Mouse (Mus musculus): ENCODE data around the gene Prrt1. TPM values are rescaled to one million over a fixed set of nuclear protein-coding genes. Genes with fewer than 3 reads are reported as not detected.
A peak's percentile ranks its signal among the peaks of the same experiment; 100 is the strongest.

The Prrt1 gene
- polyA plus RNA-seq, 1 experiment from 2014 or later, result 2.8 TPM

DNA sequence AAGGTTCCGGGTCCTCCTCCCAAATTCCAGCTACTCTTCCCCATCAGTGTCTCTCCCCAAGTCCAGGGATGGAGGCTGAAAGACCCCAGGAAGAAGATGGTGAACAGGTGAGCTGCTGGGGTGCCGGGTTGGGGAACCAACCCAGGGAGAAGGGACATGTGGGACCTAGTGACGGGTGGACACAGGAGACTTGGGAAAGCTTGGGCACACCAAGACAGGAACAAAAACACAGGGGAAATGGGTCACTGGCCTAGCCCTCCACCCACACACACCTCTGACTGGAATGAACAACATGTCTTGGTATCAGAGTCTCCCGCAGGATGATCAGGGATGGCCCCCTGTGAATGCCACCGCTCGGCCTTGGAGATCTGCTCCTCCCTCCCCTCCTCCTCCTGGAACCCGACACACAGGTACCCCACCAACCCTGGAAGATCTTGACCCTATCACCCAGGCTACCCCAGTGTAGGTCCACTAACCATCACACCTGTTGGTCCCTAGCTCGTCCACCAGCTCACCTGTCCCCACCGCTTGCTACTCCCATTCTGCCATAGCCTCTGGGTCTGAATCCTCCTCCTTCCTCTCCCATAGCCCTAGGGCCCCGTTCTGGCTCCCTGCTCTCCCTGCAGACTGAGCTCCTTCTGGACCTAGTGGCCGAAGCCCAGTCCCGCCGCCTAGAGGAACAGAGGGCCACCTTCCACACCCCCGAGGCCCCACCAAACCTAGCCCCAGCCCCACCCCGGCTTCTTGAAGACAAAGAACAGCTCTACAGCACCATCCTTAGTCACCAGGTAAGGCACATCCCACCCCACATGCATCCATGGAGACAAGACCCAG, 39.0 kb upstream of the Prrt1 start:
- H3K9me3 ChIP-seq (replicated peaks), result no peaks in the 10 kb centered on the region
- H3K9ac ChIP-seq, result no peak overlapping the region; the same call in 1 of the 2 replicates
- peak overlapping the region; percentile 99 for H3K27ac ChIP-seq
- no peaks in the 10 kb centered on the region for H3K27me3 ChIP-seq
- H3K4me2 ChIP-seq, result peak overlapping the region; percentile 97
- H3K4me3 ChIP-seq, result peak overlapping the region; percentile 85; the same call in 1 of the 2 replicates
- no peak for ATAC-seq
- peaks cover 78% of the 10 kb centered on the region for H3K4me1 ChIP-seq
- 71% methylated on average over 15 of the region's 15 CpGs for WGBS
- H3K36me3 ChIP-seq (ENCODE audit: poor library complexity, severe bottlenecking), result peaks cover 14% of the 10 kb centered on the region

DNA sequence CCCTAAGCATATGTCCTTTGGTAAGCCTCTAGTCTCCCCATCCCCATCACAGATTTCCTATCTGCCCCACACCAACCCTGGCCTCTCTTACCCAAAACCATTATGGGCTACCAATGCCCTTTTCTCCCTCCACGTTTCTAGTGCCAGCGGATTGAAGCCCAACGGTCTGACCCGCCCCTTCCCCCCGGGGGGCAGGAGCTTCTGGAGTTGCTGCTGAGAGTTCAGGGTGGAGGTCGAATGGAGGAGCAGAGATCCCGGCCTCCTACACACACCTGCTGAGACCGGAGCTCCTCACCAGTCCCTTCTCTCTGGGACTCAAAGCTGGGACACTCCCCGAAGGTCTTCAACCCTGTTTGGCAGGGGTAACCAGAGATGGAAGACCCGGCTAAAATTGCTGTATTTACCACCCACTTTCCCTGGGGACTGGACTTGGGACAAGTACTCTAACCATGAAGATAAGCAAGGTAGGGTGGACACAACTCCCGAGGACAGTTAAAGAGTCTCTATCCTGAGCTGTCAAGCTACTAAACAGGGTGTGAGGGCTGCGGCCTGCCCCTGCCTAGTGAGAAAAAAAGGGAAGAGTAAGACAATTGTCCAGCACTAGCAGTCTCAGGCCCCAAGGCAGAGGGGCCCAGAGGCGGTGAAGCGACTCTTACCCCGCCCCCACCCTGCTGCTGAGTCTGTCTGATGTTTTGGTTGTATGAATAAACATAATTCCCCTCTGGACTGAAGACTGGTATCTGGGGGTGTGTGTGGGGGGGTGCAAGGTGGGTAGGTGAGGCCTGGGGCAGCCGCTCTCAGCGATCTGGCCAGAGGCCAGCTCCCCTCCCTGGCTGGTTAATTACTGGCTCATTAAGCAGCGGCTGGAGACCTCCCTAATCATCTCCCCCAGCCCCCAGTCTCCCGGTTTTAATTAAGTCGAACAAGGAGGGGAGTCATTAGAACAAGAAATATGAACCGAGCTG, 38.0 kb upstream of the Prrt1 start, which contains the start of gene Pbx2:
TSS of gene Pbx2 (plus strand) at position 238 of the 965 bp plus-strand sequence.
- Histone ChIP-seq H3K4me2 (peak within 1 kb of the TSS; percentile 97), H3K4me1 (peaks cover 75% of the 10 kb centered on the region), H3K27ac (peak within 1 kb of the TSS; percentile 99), H3K9me3 (replicated peaks) (no peaks in the 10 kb centered on the region), H3K9ac (peak within 1 kb of the TSS; percentile 99), H3K27me3 (no peaks in the 10 kb centered on the region), H3K4me3 (peak within 1 kb of the TSS; percentile 85), H3K36me3 (ENCODE audit: poor library complexity, severe bottlenecking) (peaks cover 24% of the 10 kb centered on the region)
- 3% methylated on average over 21 of the region's 21 CpGs for WGBS
- peak; percentile 6; the same call in 1 of the 2 replicates for ATAC-seq

DNA sequence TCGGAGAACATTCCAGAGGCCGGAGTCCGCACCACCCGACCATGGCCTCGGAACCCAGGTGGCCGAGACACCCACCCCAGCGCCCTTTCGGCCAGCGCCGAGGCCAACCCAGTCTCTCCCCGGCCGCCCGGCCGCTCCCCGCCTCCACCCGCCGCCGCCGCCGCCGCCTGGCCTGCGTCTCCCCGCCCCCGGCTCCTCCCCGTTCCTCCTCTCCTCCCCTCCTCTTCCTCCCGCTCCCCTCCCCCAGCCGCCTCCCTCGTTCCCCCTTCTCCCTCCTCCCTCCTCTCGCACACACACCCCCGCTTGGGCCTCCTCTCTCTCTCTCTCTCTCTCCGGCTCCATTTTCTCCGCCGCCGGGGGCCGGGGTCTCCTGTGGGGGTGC, 37.3 kb upstream of the Prrt1 start:
- peaks cover 72% of the 10 kb centered on the region for H3K4me1 ChIP-seq
- H3K36me3 ChIP-seq (ENCODE audit: poor library complexity, severe bottlenecking), result peaks cover 24% of the 10 kb centered on the region
- no peaks in the 10 kb centered on the region for H3K9me3 ChIP-seq (replicated peaks)
- no peaks in the 10 kb centered on the region for H3K27me3 ChIP-seq
- 0% methylated on average over 17 of the region's 35 CpGs for WGBS
- ATAC-seq, result peak; percentile 44
- peak overlapping the region; percentile 99 for H3K27ac ChIP-seq
- H3K4me3 ChIP-seq, result peak overlapping the region; percentile 85
- peak overlapping the region; percentile 97 for H3K4me2 ChIP-seq
- peak overlapping the region; percentile 99 for H3K9ac ChIP-seq

DNA sequence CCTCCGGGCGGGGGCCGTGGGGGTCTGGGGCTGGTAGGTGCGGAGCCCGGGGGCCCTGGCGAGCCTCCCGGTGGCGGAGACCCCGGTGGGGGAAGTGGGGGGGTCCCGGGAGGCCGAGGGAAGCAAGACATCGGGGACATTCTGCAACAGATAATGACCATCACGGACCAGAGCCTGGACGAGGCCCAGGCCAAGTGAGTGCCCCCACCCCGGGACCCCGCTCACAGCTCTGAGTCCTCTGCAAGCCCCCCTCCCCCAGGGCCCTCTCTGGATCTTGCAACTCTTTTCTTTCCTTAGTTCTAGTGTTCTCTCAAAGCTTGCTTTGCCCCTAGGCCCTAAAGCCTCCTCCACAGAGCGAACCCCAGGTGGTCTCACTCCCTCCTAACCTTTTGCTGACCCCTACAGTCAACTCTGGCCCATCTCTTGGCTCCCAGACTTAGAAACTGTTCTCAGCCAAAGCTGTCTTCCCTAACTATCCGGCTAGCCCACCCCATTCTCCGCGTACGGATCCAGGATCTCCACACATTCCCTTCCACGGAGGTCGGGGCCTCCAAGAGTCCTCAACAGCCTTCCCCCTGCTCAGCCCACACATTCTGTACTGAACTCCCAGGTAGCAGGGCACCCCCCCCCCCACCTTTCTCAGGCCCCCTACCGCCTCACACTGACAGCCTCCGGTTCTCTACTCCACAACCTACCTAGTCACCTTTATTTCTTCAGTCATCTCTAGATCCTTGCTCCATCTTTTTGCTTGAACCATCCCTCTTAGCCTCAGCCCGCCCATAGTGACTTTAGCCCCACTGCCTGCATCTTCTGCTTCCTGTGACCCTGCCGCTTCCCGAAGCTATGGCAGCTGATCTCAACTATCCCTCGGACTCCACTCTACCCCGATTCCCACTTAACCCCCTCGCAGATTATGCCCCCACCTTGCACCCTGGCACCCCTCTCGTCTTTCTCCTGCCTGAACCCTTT, 36.5 kb upstream of the Prrt1 start:
- peak overlapping the region; percentile 99 for H3K9ac ChIP-seq
- H3K4me3 ChIP-seq, result peak overlapping the region; percentile 85
- H3K4me1 ChIP-seq, result peaks cover 73% of the 10 kb centered on the region
- peak overlapping the region; percentile 97 for H3K4me2 ChIP-seq
- H3K36me3 ChIP-seq (ENCODE audit: poor library complexity, severe bottlenecking), result peaks cover 24% of the 10 kb centered on the region
- no peaks in the 10 kb centered on the region for H3K27me3 ChIP-seq
- peak; percentile 25; the same call in 1 of the 2 replicates for ATAC-seq
- 1% methylated on average over 29 of the region's 32 CpGs for WGBS
- H3K27ac ChIP-seq, result peak overlapping the region; percentile 99
- H3K9me3 ChIP-seq (replicated peaks), result no peaks in the 10 kb centered on the region

DNA sequence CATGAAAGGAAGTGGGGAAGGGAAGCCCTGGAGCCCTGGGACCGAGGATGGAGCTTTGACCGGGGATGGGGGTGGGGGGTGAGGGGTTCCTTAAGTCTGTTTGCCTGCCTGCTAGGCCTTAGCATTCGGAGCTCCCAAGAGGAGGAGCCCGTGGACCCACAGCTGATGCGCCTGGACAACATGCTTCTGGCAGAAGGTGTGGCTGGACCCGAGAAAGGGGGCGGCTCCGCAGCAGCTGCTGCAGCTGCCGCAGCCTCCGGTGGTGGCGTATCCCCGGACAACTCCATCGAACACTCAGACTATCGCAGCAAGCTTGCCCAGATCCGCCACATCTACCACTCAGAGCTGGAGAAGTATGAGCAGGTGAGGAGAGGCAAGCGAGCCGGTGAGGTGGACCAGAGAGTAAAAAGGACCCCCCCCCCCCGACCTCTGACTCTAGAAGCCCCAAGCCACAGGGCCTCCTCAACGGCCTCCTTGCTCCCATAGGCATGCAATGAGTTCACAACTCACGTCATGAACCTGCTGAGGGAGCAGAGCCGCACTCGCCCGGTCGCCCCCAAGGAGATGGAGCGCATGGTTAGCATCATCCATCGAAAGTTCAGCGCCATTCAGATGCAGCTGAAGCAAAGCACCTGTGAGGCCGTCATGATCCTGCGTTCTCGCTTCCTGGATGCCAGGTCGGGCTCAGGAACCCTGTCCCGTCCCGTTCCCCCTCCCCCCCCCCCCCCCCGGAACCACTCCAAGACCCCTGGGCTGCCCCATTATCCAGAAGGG, 35.4 kb upstream of the Prrt1 start:
- Histone ChIP-seq H3K9ac (peak overlapping the region; percentile 99), H3K36me3 (ENCODE audit: poor library complexity, severe bottlenecking) (peaks cover 24% of the 10 kb centered on the region), H3K4me1 (peaks cover 67% of the 10 kb centered on the region), H3K27ac (peak overlapping the region; percentile 99), H3K9me3 (replicated peaks) (no peaks in the 10 kb centered on the region), H3K4me3 (peak overlapping the region; percentile 85), H3K27me3 (no peaks in the 10 kb centered on the region), H3K4me2 (peak overlapping the region; percentile 97)
- ATAC-seq, result no peak
- WGBS, result 46% methylated on average over 32 of the region's 34 CpGs

DNA sequence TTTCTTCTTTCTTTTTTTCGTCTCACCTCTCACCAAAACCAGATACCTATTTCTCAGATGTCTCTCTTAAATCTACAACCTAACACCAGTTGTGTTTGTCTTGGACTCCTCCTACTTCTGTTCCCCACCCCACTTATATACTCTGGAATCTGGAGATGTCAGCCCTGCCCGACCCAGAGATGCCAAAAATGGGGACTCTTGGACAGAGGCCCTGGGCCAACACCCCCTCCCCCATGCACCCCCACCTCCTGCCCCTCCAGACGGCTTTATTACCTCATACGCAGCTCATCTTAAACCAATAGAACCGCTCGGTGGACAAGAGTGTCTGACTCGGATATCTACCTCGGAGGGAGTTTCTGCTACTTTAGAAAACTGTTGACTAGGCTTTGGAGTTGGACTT, 33.2 kb upstream of the Prrt1 start:
- H3K27ac ChIP-seq, result no peak overlapping the region
- H3K9me3 ChIP-seq (replicated peaks), result no peaks in the 10 kb centered on the region
- WGBS, result 83% methylated on average over 8 of the region's 8 CpGs
- ATAC-seq, result no peak
- 0 out of 2 replicates have a peak overlapping the region, but pooled peaks have one; percentile 16 for H3K9ac ChIP-seq
- H3K36me3 ChIP-seq (ENCODE audit: poor library complexity, severe bottlenecking), result peaks cover 39% of the 10 kb centered on the region
- no peaks in the 10 kb centered on the region for H3K27me3 ChIP-seq
- H3K4me1 ChIP-seq, result peaks cover 47% of the 10 kb centered on the region
- no peak overlapping the region for H3K4me3 ChIP-seq
- H3K4me2 ChIP-seq, result no peak overlapping the region

DNA sequence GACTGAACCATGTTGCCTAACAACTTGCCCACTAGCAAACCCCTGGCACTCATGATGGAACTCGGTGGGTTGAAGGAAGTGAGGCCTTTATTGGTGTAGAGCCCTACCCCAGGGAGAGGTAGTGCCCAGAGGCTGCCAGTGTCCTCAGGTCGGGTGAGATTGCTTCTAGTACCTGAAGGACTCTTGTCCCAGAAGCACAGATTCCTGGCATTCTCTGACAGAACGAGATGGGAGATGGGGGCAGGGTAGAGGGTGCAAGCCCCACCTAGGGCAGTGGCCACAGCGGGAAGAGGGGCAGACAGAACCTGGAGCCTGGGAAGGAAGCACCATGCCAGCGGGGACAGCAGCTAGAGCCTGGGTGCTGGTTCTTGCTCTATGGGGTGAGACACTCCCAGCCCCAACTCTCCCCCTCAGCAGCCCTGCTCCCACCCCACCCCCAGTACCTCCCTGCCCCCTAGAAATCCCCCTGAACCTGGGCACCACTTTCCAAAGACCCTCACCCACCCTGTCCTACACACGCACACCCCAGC, 31.7 kb upstream of the Prrt1 start, which contains the start of gene Ager:
TSS of gene Ager (plus strand) at position 297 of the 530 bp plus-strand sequence.
- H3K9me3 ChIP-seq (replicated peaks), result no peaks in the 10 kb centered on the region
- WGBS, result 25% methylated on average over 6 of the region's 6 CpGs
- ATAC-seq, result no peak
- peak within 1 kb of the TSS; percentile 46; the same call in 1 of the 2 replicates for H3K9ac ChIP-seq
- no peaks in the 10 kb centered on the region for H3K27me3 ChIP-seq
- no peak within 1 kb of the TSS for H3K4me2 ChIP-seq
- peaks cover 47% of the 10 kb centered on the region for H3K36me3 ChIP-seq (ENCODE audit: poor library complexity, severe bottlenecking)
- no peak within 1 kb of the TSS for H3K4me3 ChIP-seq
- H3K27ac ChIP-seq, result peak within 1 kb of the TSS; percentile 19; the same call in 1 of the 2 replicates
- peaks cover 50% of the 10 kb centered on the region for H3K4me1 ChIP-seq

DNA sequence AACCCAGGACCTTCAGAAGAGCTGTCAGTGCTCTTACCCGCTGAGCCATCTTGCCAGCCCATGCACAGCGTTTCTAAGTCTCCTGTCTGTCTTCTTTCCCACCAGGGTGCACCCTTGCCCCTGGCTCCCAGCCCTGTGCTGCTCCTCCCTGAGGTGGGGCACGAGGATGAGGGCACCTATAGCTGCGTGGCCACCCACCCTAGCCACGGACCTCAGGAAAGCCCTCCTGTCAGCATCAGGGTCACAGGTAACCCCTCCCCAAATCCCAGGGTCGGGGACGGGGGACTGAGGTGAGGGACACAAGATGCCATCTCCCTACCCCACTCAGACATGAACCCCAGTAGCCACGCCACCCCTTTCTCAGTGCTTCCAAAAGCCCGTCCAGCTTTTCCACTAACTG, 29.4 kb upstream of the Prrt1 start:
- H3K9me3 ChIP-seq (replicated peaks), result no peaks in the 10 kb centered on the region
- no peak overlapping the region for H3K27ac ChIP-seq
- H3K4me1 ChIP-seq, result peaks cover 36% of the 10 kb centered on the region
- H3K4me2 ChIP-seq, result no peak overlapping the region
- 78% methylated on average over 9 of the region's 9 CpGs for WGBS
- H3K27me3 ChIP-seq, result no peaks in the 10 kb centered on the region
- peaks cover 37% of the 10 kb centered on the region for H3K36me3 ChIP-seq (ENCODE audit: poor library complexity, severe bottlenecking)
- H3K9ac ChIP-seq, result no peak overlapping the region
- ATAC-seq, result no peak
- no peak overlapping the region for H3K4me3 ChIP-seq

DNA sequence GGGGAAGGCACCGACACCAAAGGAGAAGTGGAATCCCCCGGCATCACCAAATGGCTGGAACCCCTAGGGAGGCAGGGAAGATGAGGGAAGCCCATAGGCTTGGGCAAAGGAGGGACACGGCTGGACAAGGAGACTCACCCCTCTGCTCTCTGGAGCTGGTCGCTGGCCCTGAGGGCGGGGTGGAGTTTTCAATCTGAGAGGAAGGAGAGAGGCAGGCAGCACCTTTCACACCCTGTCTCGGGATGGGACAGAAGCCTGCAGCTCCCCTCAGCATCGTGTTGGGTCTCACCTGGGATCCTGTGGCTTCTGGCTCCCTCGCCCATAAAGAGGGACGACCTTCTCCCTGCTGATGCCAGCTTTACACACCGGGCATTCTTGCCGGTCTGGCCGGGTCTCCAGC, 27.5 kb upstream of the Prrt1 start:
- Histone ChIP-seq H3K9me3 (replicated peaks) (no peaks in the 10 kb centered on the region), H3K4me2 (peak overlapping the region; percentile 76), H3K36me3 (ENCODE audit: poor library complexity, severe bottlenecking) (peaks cover 23% of the 10 kb centered on the region), H3K4me3 (peak overlapping the region; percentile 83), H3K4me1 (peaks cover 37% of the 10 kb centered on the region), H3K9ac (peak overlapping the region; percentile 89; the same call in 1 of the 2 replicates), H3K27me3 (no peaks in the 10 kb centered on the region), H3K27ac (no peak overlapping the region)
- WGBS, result 92% methylated on average over 12 of the region's 12 CpGs
- ATAC-seq, result no peak

DNA sequence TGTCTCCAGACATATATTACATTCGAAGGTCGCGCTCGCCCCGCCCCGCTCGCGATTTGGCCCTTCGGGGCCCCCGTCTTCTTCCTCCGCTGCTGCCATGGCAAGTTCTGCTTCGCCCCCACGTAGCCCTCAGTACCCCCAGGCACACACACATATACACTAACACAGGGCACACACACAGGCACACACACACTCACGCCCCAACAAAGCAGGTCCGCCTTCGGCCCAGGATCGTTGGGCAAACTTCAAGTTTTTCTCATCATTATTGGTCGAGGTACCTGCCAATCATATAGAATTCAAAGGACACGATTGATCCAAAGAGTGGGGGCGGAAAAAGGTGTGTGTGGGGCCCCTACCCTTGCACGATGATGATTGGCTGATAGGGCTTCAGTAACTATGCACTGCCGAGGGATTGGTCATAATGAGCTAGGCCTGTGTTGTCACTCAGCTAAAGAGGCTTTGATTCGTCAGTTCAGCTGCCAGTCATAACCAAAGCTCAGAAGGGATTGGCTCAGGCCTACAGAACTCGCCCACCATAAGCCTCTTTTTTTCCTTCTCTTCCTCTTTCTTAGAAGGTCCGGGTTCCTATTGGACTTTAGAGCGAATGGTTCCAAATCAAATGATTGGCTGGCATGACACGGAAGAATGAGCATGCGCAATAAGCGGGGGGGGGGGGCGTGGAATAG, 25.8 kb upstream of the Prrt1 start, which contains the start of gene Rnf5:
TSS of gene Rnf5 (minus strand) at position 316 of the 686 bp plus-strand sequence.
- peak; percentile 97 for ATAC-seq

More for the DNA sequence above, 25.8 kb upstream of the Prrt1 start, which contains the start of gene Rnf5:
- Histone ChIP-seq H3K4me2 (peak within 1 kb of the TSS; percentile 99), H3K9ac (peak within 1 kb of the TSS; percentile 96), H3K27ac (peak within 1 kb of the TSS; percentile 91), H3K4me1 (peaks cover 45% of the 10 kb centered on the region), H3K4me3 (peak within 1 kb of the TSS; percentile 93), H3K36me3 (ENCODE audit: poor library complexity, severe bottlenecking) (peaks cover 26% of the 10 kb centered on the region), H3K27me3 (no peaks in the 10 kb centered on the region), H3K9me3 (replicated peaks) (no peaks in the 10 kb centered on the region)
- WGBS, result under 1% methylated on average over 30 of the region's 30 CpGs
